Mouse (Mus musculus) heart, adult 11 months (tissue): ENCODE results near the gene Zfp942.
A peak's percentile ranks its signal among the peaks of the same experiment; 100 is the strongest.

ENCODE experiments used
- DNase-seq: peaks from one replicate; pipeline ENCODE4 v3.0.0; 2022

The Zfp942 gene

GRCm38 (mm10) chr17:21962107-21962907 lies at the start of gene Zfp942, which contains the start of gene Zfp943:
Zfp942 (minus strand) TSS chr17:21962464.
Zfp943 (plus strand) TSS chr17:21962552.
- DNase-seq, result peak; percentile 98

GRCm38 (mm10) chr17:21963302-21963701 lies 1.0 kb upstream of the Zfp942 start:
- no peak for DNase-seq

GRCm38 (mm10) chr17:21909456-21910052 lies 52.7 kb downstream of the Zfp942 start, which contains the start of gene Zfp995:
Zfp995 (minus strand) TSS chr17:21909926.
- DNase-seq, result peak; percentile 98

- DNase-seq, result peak; percentile 82
These were observed 53.2 kb downstream of the Zfp942 start for GRCm38 (mm10) chr17:21909039-21909438.
